Mouse (Mus musculus): ENCODE results near the gene Rhoh. TPM values are rescaled to one million over a fixed set of nuclear protein-coding genes. Genes with fewer than 3 reads are reported as not detected.

Gene Rhoh
- polyA plus RNA-seq, 1 experiment from 2014 or later: 2.2 TPM

GRCm38 (mm10) chr5:65910398-65910797 lies 49.4 kb downstream of the Rhoh start:
- H3K9me3 ChIP-seq (replicated peaks; ENCODE audit: control insufficient read depth, low read length): no peaks in the 10 kb centered on the region
- 0 out of 2 replicates have a peak, but pooled peaks have one; percentile 7 for ATAC-seq (ENCODE audit: low read depth)
- 44% methylated on average over 4 of the region's 4 CpGs for WGBS (ENCODE audit: insufficient replicate concordance)

GRCm38 (mm10) chr5:65911676-65912075 lies 50.7 kb downstream of the Rhoh start:
- Histone ChIP-seq H3K9me3 (replicated peaks; ENCODE audit: control insufficient read depth, low read length) (no peaks in the 10 kb centered on the region), H3K9ac (ENCODE audit: low read depth, low read length) (no peak overlapping the region), H3K4me2 (ENCODE audit: low read depth, low read length) (no peak overlapping the region), H3K4me3 (ENCODE audit: low read depth, low read length) (no peak overlapping the region), H3K27ac (ENCODE audit: low read length) (no peak overlapping the region), H3K36me3 (ENCODE audit: control insufficient read depth, insufficient read depth) (no peaks in the 10 kb centered on the region), H3K27me3 (ENCODE audit: control insufficient read depth, insufficient read depth, low read depth, low read length) (no peaks in the 10 kb centered on the region), H3K4me1 (ENCODE audit: control insufficient read depth, low read depth, low read length) (no peaks in the 10 kb centered on the region)
- WGBS (ENCODE audit: insufficient replicate concordance): 44% methylated on average over 7 of the region's 7 CpGs
- ATAC-seq (ENCODE audit: low read depth): no peak

More at GRCm38 (mm10) chr5:65910398-65910797, 49.4 kb downstream of the Rhoh start:
- Histone ChIP-seq H3K4me2 (ENCODE audit: low read depth, low read length) (no peak overlapping the region), H3K9ac (ENCODE audit: low read depth, low read length) (no peak overlapping the region), H3K36me3 (ENCODE audit: control insufficient read depth, insufficient read depth) (no peaks in the 10 kb centered on the region), H3K27me3 (ENCODE audit: control insufficient read depth, insufficient read depth, low read depth, low read length) (no peaks in the 10 kb centered on the region), H3K27ac (ENCODE audit: low read length) (no peak overlapping the region), H3K4me1 (ENCODE audit: control insufficient read depth, low read depth, low read length) (no peaks in the 10 kb centered on the region), H3K4me3 (ENCODE audit: low read depth, low read length) (no peak overlapping the region)

GRCm38 (mm10) chr5:65912201-65912600 lies 51.2 kb downstream of the Rhoh start:
- no peak for ATAC-seq (ENCODE audit: low read depth)
- Histone ChIP-seq H3K9ac (ENCODE audit: low read depth, low read length) (no peak overlapping the region), H3K36me3 (ENCODE audit: control insufficient read depth, insufficient read depth) (no peaks in the 10 kb centered on the region), H3K4me2 (ENCODE audit: low read depth, low read length) (no peak overlapping the region), H3K27me3 (ENCODE audit: control insufficient read depth, insufficient read depth, low read depth, low read length) (no peaks in the 10 kb centered on the region), H3K9me3 (replicated peaks; ENCODE audit: control insufficient read depth, low read length) (no peaks in the 10 kb centered on the region), H3K27ac (ENCODE audit: low read length) (no peak overlapping the region), H3K4me3 (ENCODE audit: low read depth, low read length) (no peak overlapping the region), H3K4me1 (ENCODE audit: control insufficient read depth, low read depth, low read length) (no peaks in the 10 kb centered on the region)
- whole genome bisulfite sequencing (ENCODE audit: insufficient replicate concordance): 57% methylated on average over 5 of the region's 5 CpGs

- H3K4me1 ChIP-seq (ENCODE audit: control insufficient read depth, low read depth, low read length): no peaks in the 10 kb centered on the region
- no peaks in the 10 kb centered on the region for H3K27me3 ChIP-seq (ENCODE audit: control insufficient read depth, insufficient read depth, low read depth, low read length)
- no peak overlapping the region for H3K27ac ChIP-seq (ENCODE audit: low read length)
- no peak overlapping the region for H3K4me3 ChIP-seq (ENCODE audit: low read depth, low read length)
- 75% methylated on average over 9 of the region's 9 CpGs for WGBS (ENCODE audit: insufficient replicate concordance)
- no peak overlapping the region for H3K4me2 ChIP-seq (ENCODE audit: low read depth, low read length)
- ATAC-seq (ENCODE audit: low read depth): no peak
- H3K9ac ChIP-seq (ENCODE audit: low read depth, low read length): no peak overlapping the region
- no peaks in the 10 kb centered on the region for H3K9me3 ChIP-seq (replicated peaks; ENCODE audit: control insufficient read depth, low read length)
- H3K36me3 ChIP-seq (ENCODE audit: control insufficient read depth, insufficient read depth): no peaks in the 10 kb centered on the region
Observed at GRCm38 (mm10) chr5:65913126-65913525, 52.1 kb downstream of the Rhoh start.

GRCm38 (mm10) chr5:65914342-65914741 lies 53.3 kb downstream of the Rhoh start:
- H3K9ac ChIP-seq (ENCODE audit: low read depth, low read length): no peak overlapping the region
- H3K4me2 ChIP-seq (ENCODE audit: low read depth, low read length): no peak overlapping the region
- H3K9me3 ChIP-seq (replicated peaks; ENCODE audit: control insufficient read depth, low read length): no peaks in the 10 kb centered on the region
- no peaks in the 10 kb centered on the region for H3K27me3 ChIP-seq (ENCODE audit: control insufficient read depth, insufficient read depth, low read depth, low read length)
- H3K36me3 ChIP-seq (ENCODE audit: control insufficient read depth, insufficient read depth): no peaks in the 10 kb centered on the region
- no peak overlapping the region for H3K27ac ChIP-seq (ENCODE audit: low read length)
- H3K4me3 ChIP-seq (ENCODE audit: low read depth, low read length): no peak overlapping the region
- WGBS (ENCODE audit: insufficient replicate concordance): 80% methylated on average over 7 of the region's 7 CpGs
- ATAC-seq (ENCODE audit: low read depth): no peak
- H3K4me1 ChIP-seq (ENCODE audit: control insufficient read depth, low read depth, low read length): no peaks in the 10 kb centered on the region

- ATAC-seq (ENCODE audit: low read depth): no peak
- Histone ChIP-seq H3K4me3 (ENCODE audit: low read depth, low read length) (no peak overlapping the region), H3K9ac (ENCODE audit: low read depth, low read length) (no peak overlapping the region), H3K9me3 (replicated peaks; ENCODE audit: control insufficient read depth, low read length) (no peaks in the 10 kb centered on the region), H3K27ac (ENCODE audit: low read length) (no peak overlapping the region), H3K4me1 (ENCODE audit: control insufficient read depth, low read depth, low read length) (no peaks in the 10 kb centered on the region), H3K4me2 (ENCODE audit: low read depth, low read length) (no peak overlapping the region), H3K36me3 (ENCODE audit: control insufficient read depth, insufficient read depth) (no peaks in the 10 kb centered on the region), H3K27me3 (ENCODE audit: control insufficient read depth, insufficient read depth, low read depth, low read length) (no peaks in the 10 kb centered on the region)
- 68% methylated on average over 5 of the region's 5 CpGs for WGBS (ENCODE audit: insufficient replicate concordance)
Observed at GRCm38 (mm10) chr5:65916930-65917329, 55.9 kb downstream of the Rhoh start.

- Histone ChIP-seq H3K9me3 (replicated peaks; ENCODE audit: control insufficient read depth, low read length) (no peaks in the 10 kb centered on the region), H3K27me3 (ENCODE audit: control insufficient read depth, insufficient read depth, low read depth, low read length) (no peaks in the 10 kb centered on the region), H3K36me3 (ENCODE audit: control insufficient read depth, insufficient read depth) (no peaks in the 10 kb centered on the region), H3K4me2 (ENCODE audit: low read depth, low read length) (no peak overlapping the region), H3K4me1 (ENCODE audit: control insufficient read depth, low read depth, low read length) (no peaks in the 10 kb centered on the region), H3K9ac (ENCODE audit: low read depth, low read length) (no peak overlapping the region), H3K4me3 (ENCODE audit: low read depth, low read length) (no peak overlapping the region), H3K27ac (ENCODE audit: low read length) (no peak overlapping the region)
- ATAC-seq (ENCODE audit: low read depth): no peak
- WGBS (ENCODE audit: insufficient replicate concordance): 64% methylated on average over 3 of the region's 3 CpGs
Observed at GRCm38 (mm10) chr5:65918601-65919000, 57.6 kb downstream of the Rhoh start.

- no peak for ATAC-seq (ENCODE audit: low read depth)
- Histone ChIP-seq H3K27ac (ENCODE audit: low read length) (no peak overlapping the region), H3K36me3 (ENCODE audit: control insufficient read depth, insufficient read depth) (no peaks in the 10 kb centered on the region), H3K4me3 (ENCODE audit: low read depth, low read length) (no peak overlapping the region), H3K4me1 (ENCODE audit: control insufficient read depth, low read depth, low read length) (no peaks in the 10 kb centered on the region), H3K9ac (ENCODE audit: low read depth, low read length) (no peak overlapping the region), H3K9me3 (replicated peaks; ENCODE audit: control insufficient read depth, low read length) (no peaks in the 10 kb centered on the region), H3K27me3 (ENCODE audit: control insufficient read depth, insufficient read depth, low read depth, low read length) (no peaks in the 10 kb centered on the region), H3K4me2 (ENCODE audit: low read depth, low read length) (no peak overlapping the region)
- 20% methylated on average over 12 of the region's 12 CpGs for WGBS (ENCODE audit: insufficient replicate concordance)
Observed at GRCm38 (mm10) chr5:65919326-65919725, 58.3 kb downstream of the Rhoh start.

GRCm38 (mm10) chr5:65919904-65920303 lies 58.9 kb downstream of the Rhoh start:
- Histone ChIP-seq H3K36me3 (ENCODE audit: control insufficient read depth, insufficient read depth) (no peaks in the 10 kb centered on the region), H3K27ac (ENCODE audit: low read length) (no peak overlapping the region), H3K4me3 (ENCODE audit: low read depth, low read length) (no peak overlapping the region), H3K4me2 (ENCODE audit: low read depth, low read length) (no peak overlapping the region), H3K9me3 (replicated peaks; ENCODE audit: control insufficient read depth, low read length) (no peaks in the 10 kb centered on the region), H3K4me1 (ENCODE audit: control insufficient read depth, low read depth, low read length) (no peaks in the 10 kb centered on the region), H3K9ac (ENCODE audit: low read depth, low read length) (no peak overlapping the region), H3K27me3 (ENCODE audit: control insufficient read depth, insufficient read depth, low read depth, low read length) (no peaks in the 10 kb centered on the region)
- no peak for ATAC-seq (ENCODE audit: low read depth)
- 87% methylated on average over 3 of the region's 3 CpGs for WGBS (ENCODE audit: insufficient replicate concordance)
